Mouse (Mus musculus): ENCODE results near the gene Olfr891.
"Not testable (repeated sequence)": the region's sequence is repeated elsewhere in the genome, so short reads cannot be mapped to it uniquely, and the experiment has no call there.

The Olfr891 gene

DNA sequence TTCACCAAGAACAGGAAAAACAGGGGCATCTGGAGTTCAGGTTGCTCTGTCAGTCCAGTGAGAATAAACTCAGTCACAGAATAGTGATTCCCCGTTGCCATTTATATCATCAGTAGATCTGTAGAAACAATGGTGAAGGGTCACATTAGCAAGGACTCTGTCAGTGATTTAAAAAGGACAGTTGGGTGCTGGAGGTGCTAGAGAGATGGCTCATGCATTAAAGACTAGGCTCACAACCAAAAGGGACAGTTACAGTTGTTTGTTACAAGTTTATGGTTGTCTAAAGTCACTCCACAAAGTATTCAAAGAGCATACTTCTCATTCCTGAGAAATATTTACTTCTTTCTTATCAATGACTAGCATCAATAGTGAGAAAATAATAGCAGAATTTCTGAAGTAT, at the start of gene Olfr891:
Gene Olfr891 (minus strand): TSS at position 101 of the 400 bp plus-strand sequence.
- ATAC-seq (ENCODE audit: insufficient number of reproducible peaks, low FRiP score, low TSS enrichment) = no peak

DNA sequence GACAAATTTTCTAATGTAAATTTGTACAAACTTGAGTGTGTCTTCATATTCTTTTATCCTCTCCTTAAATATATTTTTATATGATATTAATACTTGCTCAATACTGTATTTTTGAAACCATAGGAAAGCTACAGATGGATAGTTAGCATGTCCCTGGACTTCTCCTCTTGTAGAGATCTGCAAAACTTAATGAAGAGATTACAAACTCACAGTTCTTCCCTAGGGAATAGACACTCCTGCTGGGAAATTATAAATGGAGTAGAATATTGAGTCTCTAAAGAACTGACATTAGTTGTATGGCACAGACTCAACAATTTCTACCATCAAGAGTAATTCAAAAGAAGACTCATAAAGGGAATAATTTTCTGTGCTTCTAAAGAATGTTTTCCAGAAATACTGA, 37.1 kb upstream of the Olfr891 start, which contains the start of gene Olfr894:
Gene Olfr894 (plus strand): TSS at position 301 of the 400 bp plus-strand sequence.
- no peak for ATAC-seq (ENCODE audit: insufficient number of reproducible peaks, low FRiP score, low TSS enrichment)

GRCm38 (mm10) chr9:38208065-38208464, 27.4 kb upstream of the Olfr891 start, which contains the start of gene Olfr893:
Olfr893 (plus strand) TSS chr9:38208365.
- no peak for ATAC-seq (ENCODE audit: insufficient number of reproducible peaks, low FRiP score, low TSS enrichment)

- ATAC-seq (ENCODE audit: insufficient number of reproducible peaks, low FRiP score, low TSS enrichment) = not testable (repeated sequence)
Measured at GRCm38 (mm10) chr9:38168341-38168740, 12.3 kb downstream of the Olfr891 start.

GRCm38 (mm10) chr9:38142217-38142616, 38.4 kb downstream of the Olfr891 start, which contains the start of gene Olfr890:
Olfr890 (plus strand) TSS chr9:38142517.
- no peak for ATAC-seq (ENCODE audit: insufficient number of reproducible peaks, low FRiP score, low TSS enrichment)

Measured in cerebellum, adult (tissue).